28 mouse cellular contexts compared by ENCODE assay signal in the genomic region with DNA sequence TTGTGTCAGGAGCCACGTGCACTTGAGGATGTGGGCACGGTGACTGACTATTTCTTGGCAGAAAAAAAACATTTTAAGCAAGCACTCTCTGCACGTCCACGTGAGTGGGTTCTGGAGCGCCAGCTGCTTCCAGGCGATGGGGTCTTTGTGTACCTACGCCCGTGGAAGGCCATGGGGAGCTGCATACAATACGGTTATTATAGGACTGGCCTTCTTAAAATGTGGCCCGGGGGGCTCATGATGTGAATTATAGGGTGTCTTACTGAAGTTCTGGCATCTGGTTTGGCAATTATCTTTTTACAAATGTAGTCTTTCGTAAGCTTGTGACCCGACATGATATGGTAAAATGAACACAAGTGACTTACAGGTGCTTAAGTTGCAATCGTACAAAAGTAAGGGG.
DNase-seq lines count a peak whose midpoint lies in the region; ATAC-seq and TF ChIP-seq lines count a peak whose summit lies in the region.
"Had no signal": no experiment of that assay in that cellular context is flagged by ENCODE, and none has a peak within 500 bp of the region (broad histone marks: within the 10 kb centered on the region; RNA-seq: fewer than 3 reads in every experiment).

No protein-coding gene starts in this region.

- TF ChIP-seq POLR2A in brain, embryonic 14.5 days (IDR thresholded peaks at IDR 0.05; ENCODE audit: borderline replicate concordance, extremely low read depth, insufficient read depth, insufficient read length, poor library complexity, severe bottlenecking) = no peak

- H3K27ac ChIP-seq in limb, embryonic 11.5 days (replicated peaks; ENCODE audit: low read depth, low read length) = no peak overlapping the region
- H3K27ac ChIP-seq in limb, embryonic 10.5 days = no peak overlapping the region; the same call in 1 of the 2 replicates
- H3K27ac ChIP-seq: embryonic facial prominence, embryonic 10.5 days; embryonic facial prominence, embryonic 13.5 days; forebrain, embryonic 12.5 days; forebrain, embryonic 15.5 days; gastrocnemius, adult 2 months; heart, embryonic 15.5 days; hindbrain, embryonic 14.5 days; hindbrain, postnatal 0 days had no signal

- no peak overlapping the region for H3K9ac ChIP-seq in limb, embryonic 11.5 days (ENCODE audit: low read length)
- H3K9ac ChIP-seq: embryonic facial prominence, embryonic 13.5 days; forebrain, embryonic 12.5 days; forebrain, embryonic 15.5 days; heart, embryonic 12.5 days; heart, embryonic 15.5 days; hindbrain, embryonic 14.5 days had no signal

- no peaks in the 10 kb centered on the region for H3K9me3 ChIP-seq in limb, embryonic 11.5 days (ENCODE audit: control insufficient read depth, low read length)
- no peaks in the 10 kb centered on the region for H3K9me3 ChIP-seq in limb, embryonic 10.5 days (replicated peaks)
- H3K9me3 ChIP-seq: embryonic facial prominence, embryonic 10.5 days; embryonic facial prominence, embryonic 13.5 days; forebrain, embryonic 12.5 days; forebrain, embryonic 15.5 days; heart, embryonic 12.5 days; heart, embryonic 15.5 days had no signal

- DNase-seq in limb, embryonic 11.5 days (ENCODE audit: low spot score) = no peak
- DNase-seq in limb, embryonic 10.5 days (ENCODE audit: low spot score) = no peak
- peak; percentile 10 for DNase-seq in brain, embryonic 14.5 days (ENCODE audit: low read depth)
- peak; percentile 35 for DNase-seq in forelimb bud, embryonic 11.5 days (ENCODE audit: low read depth, low spot score)
- DNase-seq in mesoderm, embryonic 11.5 days (ENCODE audit: low read depth, low spot score) = peak; percentile 34
- no peak for DNase-seq in adrenal gland, postnatal 25 days
- DNase-seq: adrenal gland, adult 2 months; adrenal gland, postnatal 14 days; cerebellum, adult 18-20 months; cerebellum, adult 9-11 months; cerebellum, postnatal 36 days; embryo, embryonic 11 days; gastrocnemius, adult 2 months; gastrocnemius, postnatal 14 days; heart, adult 18-20 months; heart, postnatal 10 days; heart, postnatal 36 days had no signal

- H3K4me3 ChIP-seq in limb, embryonic 11.5 days (ENCODE audit: low read depth, low read length) = no peak overlapping the region
- H3K4me3 ChIP-seq in limb, embryonic 10.5 days = no peak overlapping the region
- H3K4me3 ChIP-seq: embryonic facial prominence, embryonic 10.5 days; embryonic facial prominence, embryonic 13.5 days; erythroblast, embryonic 14.5 days; forebrain, embryonic 12.5 days; forebrain, embryonic 15.5 days; gastrocnemius, adult 2 months; heart, embryonic 12.5 days; heart, embryonic 15.5 days had no signal

- no peaks in the 10 kb centered on the region for H3K27me3 ChIP-seq in limb, embryonic 11.5 days (ENCODE audit: control insufficient read depth, insufficient read depth, low read length)
- H3K27me3 ChIP-seq in limb, embryonic 10.5 days (ENCODE audit: low read depth, poor library complexity, severe bottlenecking) = no peaks in the 10 kb centered on the region
- H3K27me3 ChIP-seq: embryonic facial prominence, embryonic 13.5 days; forebrain, embryonic 12.5 days; forebrain, embryonic 15.5 days; heart, embryonic 12.5 days; heart, embryonic 15.5 days had no signal

- H3K4me2 ChIP-seq in limb, embryonic 11.5 days (ENCODE audit: low read depth, severe bottlenecking) = no peak overlapping the region
- H3K4me2 ChIP-seq: embryonic facial prominence, embryonic 13.5 days; forebrain, embryonic 12.5 days; forebrain, embryonic 15.5 days; heart, embryonic 12.5 days; heart, embryonic 15.5 days; hindbrain, embryonic 14.5 days had no signal

- TF ChIP-seq CTCF in brain, embryonic 14.5 days (IDR thresholded peaks at IDR 0.05; ENCODE audit: borderline replicate concordance, extremely low read depth, insufficient read depth, insufficient read length) = no peak

- 0 out of 2 replicates have a peak, but pooled peaks have one; percentile 60 for ATAC-seq in limb, embryonic 11.5 days (ENCODE audit: insufficient number of reproducible peaks, low FRiP score, low TSS enrichment, low read depth)
- ATAC-seq: CD4-positive, CD25-positive, alpha-beta regulatory T cell, adult 4 months; forebrain, embryonic 15.5 days; hindbrain, postnatal 0 days; inflammation-experienced regulatory T-cells, adult 6 months had no signal

- 68% methylated on average over 13 of the region's 13 CpGs for WGBS in limb, embryonic 11.5 days
- WGBS in limb, embryonic 10.5 days = 90% methylated on average over 13 of the region's 13 CpGs

- 0 out of 2 replicates have a peak, but pooled peaks cover 3% of the 10 kb centered on the region for H3K4me1 ChIP-seq in limb, embryonic 11.5 days (ENCODE audit: control insufficient read depth, insufficient read depth, low read length)
- no peaks in the 10 kb centered on the region for H3K4me1 ChIP-seq in limb, embryonic 10.5 days
- H3K4me1 ChIP-seq: embryonic facial prominence, embryonic 10.5 days; forebrain, embryonic 12.5 days; forebrain, embryonic 15.5 days; heart, embryonic 12.5 days; heart, embryonic 15.5 days had no signal

- no peaks in the 10 kb centered on the region for H3K36me3 ChIP-seq in limb, embryonic 11.5 days (ENCODE audit: control insufficient read depth, insufficient read depth, low read length)
- H3K36me3 ChIP-seq in limb, embryonic 10.5 days = no peaks in the 10 kb centered on the region
- H3K36me3 ChIP-seq: embryonic facial prominence, embryonic 10.5 days; embryonic facial prominence, embryonic 13.5 days; forebrain, embryonic 12.5 days; forebrain, embryonic 15.5 days; heart, embryonic 12.5 days; heart, embryonic 15.5 days had no signal

Comparison
In these comparisons a context has a peak if more than half of its experiments do, and no peak if none do; other contexts are left out.
1. DNase-seq: peak in brain, embryonic 14.5 days (single experiment), forelimb bud, embryonic 11.5 days (single experiment) and mesoderm, embryonic 11.5 days (single experiment); none in limb, embryonic 11.5 days (single experiment), limb, embryonic 10.5 days (single experiment) and adrenal gland, postnatal 25 days (single experiment).